Mouse (Mus musculus): ENCODE measurements at regions not wholly inside any gene's neighbourhood (a gene's known extent, or its start where the extent isn't known, plus 50 kb on each side); places are given as distances from the start of the nearest gene placed in this dataset.

- no peak for ATAC-seq
Observed at GRCm38 (mm10) chr10:91734691-91735090, 553.6 kb upstream of the Tmpo start.

- no peak for ATAC-seq
Observed at GRCm38 (mm10) chr10:91732007-91732589, 551.0 kb upstream of the Tmpo start.

- no peak for ATAC-seq
Observed at GRCm38 (mm10) chr10:91730062-91730461, 548.9 kb upstream of the Tmpo start.

GRCm38 (mm10) chr10:91719561-91720371 lies 538.7 kb upstream of the Tmpo start:
- no peak for ATAC-seq

GRCm38 (mm10) chr10:91716604-91717003 lies 535.5 kb upstream of the Tmpo start:
- ATAC-seq = no peak

GRCm38 (mm10) chr10:91714648-91715047 lies 533.5 kb upstream of the Tmpo start:
- no peak for ATAC-seq

- no peak for ATAC-seq
Observed at GRCm38 (mm10) chr10:91713529-91713928, 532.4 kb upstream of the Tmpo start.

- no peak for ATAC-seq
Observed at GRCm38 (mm10) chr10:91706816-91707215, 525.7 kb upstream of the Tmpo start.

GRCm38 (mm10) chr10:91704751-91705150 lies 523.6 kb upstream of the Tmpo start:
- no peak for ATAC-seq

GRCm38 (mm10) chr10:91701822-91702221 lies 520.7 kb upstream of the Tmpo start:
- no peak for ATAC-seq

- no peak for ATAC-seq
Observed at GRCm38 (mm10) chr10:91686082-91686618, 505.0 kb upstream of the Tmpo start.

- no peak for ATAC-seq
Observed at GRCm38 (mm10) chr10:91685164-91686027, 504.3 kb upstream of the Tmpo start.

GRCm38 (mm10) chr10:91679641-91680040 lies 498.5 kb upstream of the Tmpo start:
- ATAC-seq = no peak

GRCm38 (mm10) chr10:91637911-91638310 lies 456.8 kb upstream of the Tmpo start:
- ATAC-seq = no peak

GRCm38 (mm10) chr10:91628672-91629071 lies 447.6 kb upstream of the Tmpo start:
- no peak for ATAC-seq

GRCm38 (mm10) chr10:91622281-91622680 lies 441.2 kb upstream of the Tmpo start:
- no peak for ATAC-seq

GRCm38 (mm10) chr10:91613794-91614479 lies 432.8 kb upstream of the Tmpo start:
- ATAC-seq = no peak

- ATAC-seq = no peak
Observed at GRCm38 (mm10) chr10:91612052-91612451, 430.9 kb upstream of the Tmpo start.

- no peak for ATAC-seq
Observed at GRCm38 (mm10) chr10:91594891-91595290, 413.8 kb upstream of the Tmpo start.

- no peak for ATAC-seq
Observed at GRCm38 (mm10) chr10:91593378-91593777, 412.3 kb upstream of the Tmpo start.

- ATAC-seq = no peak
Observed at GRCm38 (mm10) chr10:91591845-91592244, 410.7 kb upstream of the Tmpo start.

- ATAC-seq = no peak
Observed at GRCm38 (mm10) chr10:91591398-91591811, 410.3 kb upstream of the Tmpo start.

All from inflammation-experienced regulatory T-cells, adult 6 months (primary cell).